Mouse (Mus musculus): ENCODE data around the gene Tcam1.

GRCm38 (mm10) chr11:106286206-106286605 lies 9.7 kb downstream of the Tcam1 start:
- TF ChIP-seq CTCF (IDR thresholded peaks at IDR 0.05; ENCODE audit: low read depth) (no peak), EP300 (IDR thresholded peaks at IDR 0.05; ENCODE audit: low read depth) (no peak)
